Mouse (Mus musculus) heart, postnatal 4 days (tissue): ENCODE measurements around the gene Exosc8. TPM values are rescaled to one million over a fixed set of nuclear protein-coding genes. Genes with fewer than 3 reads are reported as not detected.

Source experiments
- total RNA-seq, 2 experiments: library from RNA; stranded (reverse); gene quantifications; 2 replicates each; pipeline ENCODE4 v1.2.3; 2021

The Exosc8 gene
- total RNA-seq, 2 experiments from 2014 or later = 40.3 to 44.7 TPM

Other genes with a start within 250 kb of the Exosc8 start
- gene Supt20, start 42.6 kb downstream of the Exosc8 start, total RNA-seq = 10 to 100 TPM; 49.8 to 50.5 TPM
- gene Gm21958, start 21.0 kb downstream of the Exosc8 start, total RNA-seq = not detected
- 10 to 100 TPM; 19.2 to 24.0 TPM for gene Alg5, start 146 bp upstream of the Exosc8 start, total RNA-seq
- 1 to 10 TPM; 1.5 to 1.8 TPM for gene Smad9, start 20.2 kb upstream of the Exosc8 start, total RNA-seq
- 10 to 100 TPM; 23.0 to 24.6 TPM for gene Rfxap, start 72.4 kb upstream of the Exosc8 start, total RNA-seq
- under 1 TPM; 0.57 to 0.77 TPM for gene Sertm1, start 180.5 kb upstream of the Exosc8 start, total RNA-seq